Mouse (Mus musculus): Measurements from ENCODE around the gene Rbm43.
"Not testable (repeated sequence)": the region's sequence is repeated elsewhere in the genome, so short reads cannot be mapped to it uniquely, and the experiment has no call there.

The Rbm43 gene

DNA sequence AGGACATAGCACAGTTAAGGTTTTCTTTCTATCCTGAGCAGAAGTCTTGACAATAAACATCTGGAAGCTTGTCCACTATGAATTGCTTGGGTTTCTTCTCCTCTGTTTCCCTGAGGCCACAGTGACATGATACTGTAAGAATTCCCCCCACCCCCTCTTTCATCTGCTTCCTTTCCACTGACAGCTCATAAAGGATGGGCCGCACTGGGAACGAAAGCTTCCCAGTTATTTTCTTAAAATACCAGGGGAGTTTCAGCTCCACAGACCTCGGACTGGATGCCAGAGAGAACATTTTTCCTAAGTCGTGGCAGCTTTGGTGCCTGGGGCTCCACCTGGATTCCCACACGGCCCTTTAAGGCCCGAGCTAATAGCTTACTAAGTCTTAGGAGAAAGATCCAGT is 22.2 kb downstream of the Rbm43 start:
- DNase-seq (ENCODE audit: low spot score), result no peak

DNA sequence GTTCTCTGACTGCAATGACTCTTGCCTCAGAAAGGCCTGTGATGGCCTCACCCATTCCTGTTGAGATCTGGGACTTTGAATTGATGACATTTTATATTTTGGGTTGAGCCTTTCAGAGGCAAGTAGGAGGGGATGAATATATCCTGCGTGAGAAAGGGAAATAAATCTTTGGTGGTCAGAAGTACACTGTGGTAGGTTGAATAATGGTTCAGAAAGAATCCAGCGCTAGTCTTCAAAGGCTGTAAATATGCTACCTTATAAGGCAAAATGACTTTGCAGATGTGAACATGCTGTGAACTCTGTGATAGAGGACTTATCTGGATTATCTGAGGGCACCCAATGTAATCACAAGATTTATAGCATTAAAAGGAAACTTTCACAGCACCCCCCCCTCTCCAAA is 23.1 kb downstream of the Rbm43 start:
- no peak for DNase-seq (ENCODE audit: low spot score)

DNA sequence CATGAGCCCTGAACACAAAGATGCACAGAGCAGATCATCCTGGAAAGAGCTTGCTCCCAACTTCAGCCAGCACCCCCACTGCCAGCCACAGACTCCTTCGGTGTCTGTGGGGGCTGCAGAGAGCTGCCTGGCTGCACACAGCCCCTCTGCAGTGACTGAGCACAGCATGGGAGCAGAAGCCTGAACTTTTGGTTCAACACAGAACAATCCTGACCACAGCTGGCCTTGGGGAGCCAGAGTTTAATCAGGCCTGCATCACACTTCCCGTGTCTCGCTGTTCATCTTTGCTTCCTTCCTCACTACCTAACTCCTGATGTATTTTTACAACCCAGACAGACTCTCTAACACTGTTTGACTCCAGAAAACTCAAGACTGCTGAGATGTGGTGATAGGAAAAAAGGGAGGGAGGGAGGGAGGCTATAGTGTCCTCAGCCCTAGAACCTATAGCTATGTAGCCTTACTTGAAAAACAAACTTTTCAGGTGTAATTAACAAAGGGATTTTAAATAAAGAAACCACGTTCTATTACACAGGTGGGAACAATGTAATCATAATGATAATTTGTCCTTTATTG is 27.3 kb downstream of the Rbm43 start:
- DNase-seq (ENCODE audit: low spot score), result no peak

DNA sequence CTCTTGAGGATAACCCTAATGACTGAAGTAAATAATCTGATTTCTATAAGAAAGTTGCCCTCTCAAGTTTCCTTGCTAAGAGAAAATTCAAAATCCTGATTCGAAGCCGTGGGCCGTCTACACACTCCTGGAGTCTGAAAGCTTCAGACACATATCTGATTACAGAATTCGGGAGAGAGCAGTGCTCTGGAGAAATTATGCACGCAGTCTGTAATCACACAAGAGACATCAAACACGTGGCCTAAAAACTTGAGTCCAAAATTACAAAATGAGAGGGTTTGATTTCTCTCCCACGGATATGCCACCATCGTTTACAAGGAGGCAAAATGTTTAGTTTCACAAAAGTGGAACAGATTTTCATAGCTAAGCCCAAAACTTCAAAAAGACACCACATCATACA is 29.3 kb downstream of the Rbm43 start:
- DNase-seq (ENCODE audit: low spot score), result no peak

DNA sequence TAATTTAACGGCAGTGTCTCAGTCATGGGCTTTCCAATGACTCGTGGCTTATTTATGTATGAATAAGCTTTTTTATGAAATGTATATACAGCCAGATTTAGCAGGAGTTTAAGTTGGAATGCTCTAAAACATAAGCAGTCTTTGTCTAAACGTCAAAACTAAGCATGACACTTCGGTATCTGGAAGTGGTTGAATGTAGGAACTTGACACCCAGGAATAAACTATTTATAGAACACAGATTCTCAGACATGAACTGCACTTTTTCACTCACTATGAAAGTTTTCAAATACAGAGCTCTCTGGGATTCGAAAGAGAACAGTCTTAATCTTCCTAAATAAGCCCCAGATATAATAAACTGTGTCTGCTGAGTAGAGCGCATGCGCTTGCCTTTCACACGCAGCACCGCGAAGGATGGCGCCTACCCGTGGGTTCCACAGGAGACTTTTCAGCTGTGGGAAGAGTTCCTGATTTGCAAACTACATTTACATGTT is 42.5 kb downstream of the Rbm43 start:
- no peak for DNase-seq (ENCODE audit: low spot score)

DNA sequence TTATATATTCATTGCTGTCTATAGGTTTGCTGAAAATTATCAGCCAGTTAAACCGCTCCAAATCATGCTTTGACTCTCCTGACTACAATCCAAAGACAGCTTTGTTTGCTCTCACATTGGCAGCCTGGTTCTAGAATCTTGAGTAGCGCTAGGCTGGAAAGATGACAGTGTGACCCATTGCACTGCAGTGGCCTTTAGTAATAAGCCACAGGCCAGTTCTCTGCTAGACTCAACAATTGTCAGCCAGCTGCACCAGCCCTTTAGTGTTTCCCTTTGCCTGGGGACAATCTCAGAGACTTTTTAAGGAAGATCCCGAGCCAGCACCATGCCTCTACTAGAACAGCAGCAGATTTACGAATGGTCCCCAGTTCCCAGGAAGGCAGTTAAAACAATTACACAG is 44.0 kb downstream of the Rbm43 start:
- no peak for DNase-seq (ENCODE audit: low spot score)

DNA sequence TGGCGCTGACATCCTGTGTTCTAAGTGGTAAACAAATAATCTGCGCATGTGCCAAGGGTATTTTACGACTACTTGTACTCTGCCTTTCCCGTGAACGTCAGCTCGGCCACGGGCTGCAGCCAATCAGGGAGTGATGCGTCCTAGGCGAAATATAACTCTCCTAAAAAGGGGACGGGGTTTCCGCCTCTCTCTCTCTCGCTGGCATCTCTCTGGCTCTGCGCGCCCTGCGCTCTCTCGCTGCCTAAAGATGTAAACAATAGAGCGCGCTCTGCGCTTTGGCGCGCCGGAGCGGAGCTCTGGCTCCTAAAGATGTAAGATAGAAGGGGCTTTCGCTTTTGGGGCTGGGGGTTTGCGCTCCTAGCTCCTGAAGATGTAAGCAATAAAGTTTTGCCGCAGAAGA is 44.8 kb downstream of the Rbm43 start:
- not testable (repeated sequence) for DNase-seq (ENCODE audit: low spot score)

DNA sequence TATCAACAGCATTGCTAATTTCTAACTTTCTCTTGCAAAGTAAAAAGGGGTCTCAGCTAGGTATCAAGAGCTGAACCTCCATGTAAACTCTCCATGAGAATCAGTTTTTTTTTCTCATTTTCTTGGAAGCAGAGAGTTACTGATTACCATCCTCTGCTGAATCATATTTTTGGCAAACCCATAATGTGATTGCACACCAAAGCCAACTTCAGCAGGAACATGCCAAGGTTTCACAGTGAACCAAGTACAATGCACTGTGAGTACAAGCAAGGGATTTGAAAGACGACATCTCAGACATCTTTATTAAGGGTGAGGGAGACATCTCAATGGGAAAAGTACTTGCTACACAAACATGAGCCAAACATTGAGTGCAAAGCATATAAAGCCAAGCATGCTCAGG is 54.8 kb downstream of the Rbm43 start:
- DNase-seq (ENCODE audit: low spot score), result no peak
